Mouse (Mus musculus) mouse embryonic stem cell (cell line): ENCODE results near the gene Tenm3.

ENCODE experiments used
- in situ Hi-C, 2 experiments: fragments of 300-500 bp; cut with MboI; formaldehyde crosslinking; loops; 1 replicate in 1 of 2; 3 replicates in 1 of 2; pipeline ENCODE4 v1.14.3; 2019 to 2020; ENCODE audit warnings: low sequenced_read_pairs in 2 of 2, low pct_unique_long_range_greater_than_20kb in 1 of 2, mixed read lengths in 1 of 2; ENCODE audit not compliant: unreplicated experiment in 1 of 2

Gene Tenm3

DNA sequence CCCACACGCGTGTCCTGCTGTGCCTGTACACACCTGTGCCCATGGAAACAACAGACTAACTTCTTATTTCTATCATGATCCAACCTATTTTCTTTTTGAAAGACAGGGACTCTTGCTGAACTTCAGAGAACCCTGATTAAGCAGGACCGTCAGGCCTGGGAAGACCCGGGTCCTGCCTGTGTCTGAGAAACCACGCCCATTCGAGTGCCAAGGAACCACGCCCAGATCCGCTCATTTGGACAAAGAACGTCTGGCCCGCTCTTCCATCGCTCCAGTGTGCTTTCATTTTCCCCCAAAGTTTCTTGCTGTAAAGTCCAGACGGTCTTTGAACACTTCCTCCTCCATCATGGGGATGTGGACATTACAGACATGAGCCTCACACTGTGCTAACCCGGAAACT lies 26.8 kb downstream of the Tenm3 start:
- in situ Hi-C loops = no loop called here

DNA sequence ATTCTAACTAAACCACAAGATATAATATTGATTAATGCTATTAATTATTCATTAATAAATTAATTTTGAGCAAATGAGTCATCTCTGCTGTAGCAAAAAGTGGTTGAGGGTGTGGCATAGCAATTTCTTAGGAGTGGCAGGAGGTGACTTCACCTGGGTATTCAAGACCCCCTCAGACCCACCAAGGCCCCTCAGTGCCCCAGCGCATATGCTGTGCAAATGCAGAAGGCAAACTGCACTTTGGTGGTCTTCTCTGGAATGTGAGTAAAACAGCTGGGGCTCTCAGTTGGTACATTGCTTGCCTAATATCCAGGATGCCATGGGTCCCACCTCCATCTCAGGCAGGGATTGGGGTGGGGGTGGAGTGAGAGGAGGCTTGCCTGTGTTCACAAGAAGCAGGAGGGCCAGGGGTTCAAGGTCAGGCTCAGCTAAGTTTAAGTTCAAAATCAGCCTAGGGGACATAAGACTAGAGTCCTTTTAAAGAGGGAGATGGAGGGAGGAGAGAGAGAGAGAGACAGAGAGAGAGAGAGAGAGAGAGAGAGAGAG lies 31.5 kb downstream of the Tenm3 start:
- in situ Hi-C loops = no loop called here

DNA sequence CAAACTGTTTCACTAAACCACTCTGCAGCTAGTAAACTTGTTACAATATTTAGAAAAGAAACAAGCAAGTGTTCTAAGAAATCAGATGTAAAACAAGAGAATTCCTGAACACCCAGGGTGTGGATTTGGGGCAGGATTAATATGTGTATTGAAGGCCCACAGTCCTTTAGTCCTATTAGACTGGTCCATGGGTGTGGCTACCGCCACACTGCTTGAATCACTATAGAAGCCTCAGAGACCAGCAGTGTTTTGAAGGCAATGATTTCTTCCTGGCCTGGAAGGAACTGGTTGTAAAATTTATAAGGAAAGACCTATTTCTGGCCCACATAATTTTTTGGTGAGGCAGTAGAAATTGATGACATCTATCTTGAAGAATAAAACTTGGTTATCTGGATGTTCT lies 33.1 kb downstream of the Tenm3 start:
- in situ Hi-C loops = no loop called here

DNA sequence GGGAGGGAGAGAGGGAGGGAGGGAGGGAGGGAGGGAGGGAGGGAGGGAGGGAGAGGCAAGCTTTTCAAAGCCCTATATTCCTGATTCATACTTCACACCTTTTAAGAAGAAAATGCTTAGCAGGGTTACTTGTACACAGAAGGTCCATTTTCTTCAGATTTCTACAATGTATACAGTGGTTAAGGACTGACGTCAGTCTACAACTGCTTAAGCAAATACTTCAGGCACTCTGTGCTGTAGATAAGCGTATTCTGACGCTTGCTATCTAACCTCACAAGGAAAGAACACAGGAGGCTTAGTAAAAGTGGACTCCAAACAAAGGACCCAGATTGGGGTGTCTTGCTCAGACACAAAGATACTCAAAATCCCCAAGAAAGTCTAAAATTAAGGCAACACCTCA lies 34.6 kb downstream of the Tenm3 start:
- in situ Hi-C loops = no loop called here

DNA sequence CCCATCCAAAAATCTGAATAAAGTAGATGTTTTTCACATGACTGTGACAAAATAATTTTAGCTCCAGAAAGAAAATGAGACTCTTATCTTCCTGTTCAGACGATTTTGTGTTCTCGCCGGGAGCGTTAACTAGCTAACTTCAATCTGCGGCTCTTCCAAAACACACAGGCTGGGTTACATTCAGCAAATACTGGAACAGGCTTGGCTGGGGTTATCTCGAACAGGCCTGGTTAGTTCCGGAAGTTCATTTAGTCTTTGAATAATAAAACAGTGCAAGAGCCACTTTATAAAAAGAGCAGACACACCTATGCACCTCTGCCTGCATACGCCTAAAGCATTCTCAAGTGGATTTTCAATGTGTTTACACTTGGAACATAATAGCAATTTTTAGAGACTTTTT lies 40.7 kb downstream of the Tenm3 start:
- in situ Hi-C loops = no loop called here

DNA sequence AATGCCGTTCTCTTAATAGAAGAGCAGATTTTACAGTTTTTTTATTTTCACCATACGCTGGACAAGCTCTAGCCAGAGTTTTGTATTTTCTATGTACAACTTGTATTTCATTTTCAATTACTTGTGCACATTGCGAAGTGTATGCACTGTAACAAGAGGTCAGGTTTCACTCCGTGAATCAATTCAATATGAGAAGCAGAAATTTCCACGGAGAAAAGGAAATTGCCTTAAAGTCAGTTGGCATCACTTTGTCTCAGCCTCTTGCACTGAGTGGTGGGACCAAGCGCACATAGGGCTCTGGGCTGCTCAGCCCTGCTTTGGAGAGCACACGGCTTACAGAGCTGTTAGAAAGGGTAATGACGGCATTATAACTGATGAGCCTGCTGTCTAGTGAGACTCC lies 41.5 kb downstream of the Tenm3 start:
- in situ Hi-C loops = no loop called here

DNA sequence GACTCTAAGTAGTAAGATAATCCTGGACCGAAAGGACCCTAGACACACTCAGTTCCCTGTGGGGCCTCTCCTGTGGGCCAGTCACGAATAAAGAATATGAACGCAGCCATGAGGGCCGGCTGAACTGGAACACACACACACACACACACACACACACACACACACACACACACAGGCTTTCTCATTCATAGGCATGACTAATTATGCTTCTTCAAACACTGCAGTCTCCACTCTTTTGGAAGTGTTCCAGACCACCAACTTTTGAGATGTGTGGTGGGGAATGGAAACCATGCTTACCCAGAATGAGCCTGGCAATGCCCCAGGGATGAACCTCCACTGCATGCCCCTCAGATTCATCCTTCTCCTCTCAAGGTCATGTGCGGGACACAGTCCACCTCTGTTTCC lies 45.8 kb downstream of the Tenm3 start:
- in situ Hi-C loops = no loop called here

DNA sequence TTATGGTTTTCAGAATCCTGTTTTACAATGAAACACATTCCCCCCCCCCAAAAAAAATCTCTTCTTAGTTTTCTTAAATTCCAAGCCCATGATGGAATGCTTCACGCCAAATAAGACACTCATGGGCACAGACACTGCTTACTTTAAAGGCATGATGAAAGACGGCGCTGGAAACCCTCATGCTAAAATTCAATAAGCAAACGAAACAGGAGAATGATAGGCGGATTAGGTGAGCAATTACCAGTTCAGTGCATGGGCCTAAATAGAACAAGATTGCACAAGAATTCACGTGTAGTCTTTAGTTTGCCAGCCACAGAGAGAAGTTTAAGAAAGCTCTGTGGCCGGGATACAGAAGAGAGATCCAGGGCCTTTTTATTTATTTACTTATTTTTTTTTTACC lies 49.5 kb downstream of the Tenm3 start:
- in situ Hi-C loops = no loop called here

DNA sequence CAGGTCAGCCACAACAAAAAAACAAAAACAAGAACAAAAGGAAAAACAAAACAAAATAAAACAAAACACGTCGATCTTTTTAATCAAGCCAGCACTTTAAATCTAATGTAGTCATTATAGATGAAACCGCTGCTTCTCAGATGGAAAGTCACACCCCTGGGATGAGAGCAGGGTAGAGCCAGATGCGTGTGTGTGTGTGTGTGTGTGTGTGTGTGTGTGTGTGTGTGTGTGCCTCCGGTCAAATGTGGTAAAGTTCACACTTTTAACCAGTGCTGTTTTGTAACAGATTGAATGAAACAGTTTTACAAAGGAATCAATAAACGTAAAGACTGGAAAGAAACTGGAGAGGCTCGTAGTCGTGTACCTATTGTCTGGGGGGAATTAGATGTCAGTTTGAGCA lies 50.0 kb downstream of the Tenm3 start:
- in situ Hi-C loops = no loop called here

DNA sequence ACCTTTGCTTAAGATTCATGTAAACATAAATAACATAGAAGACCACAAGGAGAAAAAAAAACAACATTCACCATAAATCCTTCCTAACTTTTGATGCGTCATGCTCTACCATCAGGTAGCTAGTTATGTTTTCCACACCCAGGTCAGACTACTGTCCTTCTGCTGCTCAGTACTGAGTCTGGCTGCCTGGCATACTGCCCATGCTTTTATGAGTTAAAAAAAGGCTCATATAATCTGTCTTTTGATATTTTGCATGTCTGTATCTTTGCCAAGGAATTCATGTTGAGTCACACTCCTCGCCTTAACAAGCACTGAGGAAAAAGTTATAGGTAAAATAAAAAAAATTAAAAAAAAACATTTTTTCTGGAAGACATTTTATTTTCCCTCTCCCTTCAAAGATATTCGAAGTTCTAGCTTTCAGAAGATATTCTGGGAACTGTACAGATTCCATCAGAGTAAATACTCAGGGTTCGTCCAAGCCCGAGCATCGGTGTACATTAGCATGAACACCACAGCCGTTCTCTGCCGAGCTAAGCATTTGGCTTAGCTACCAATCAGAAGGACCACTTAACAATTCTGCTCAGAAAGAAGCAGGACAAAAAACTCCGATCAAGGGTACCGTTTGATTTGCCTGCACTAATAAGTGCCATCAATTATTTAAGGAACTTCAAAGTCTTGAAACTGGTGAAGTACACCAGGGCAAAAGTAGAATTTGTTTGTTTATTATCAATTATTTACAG lies 51.0 kb downstream of the Tenm3 start:
- in situ Hi-C loops = no loop called here

DNA sequence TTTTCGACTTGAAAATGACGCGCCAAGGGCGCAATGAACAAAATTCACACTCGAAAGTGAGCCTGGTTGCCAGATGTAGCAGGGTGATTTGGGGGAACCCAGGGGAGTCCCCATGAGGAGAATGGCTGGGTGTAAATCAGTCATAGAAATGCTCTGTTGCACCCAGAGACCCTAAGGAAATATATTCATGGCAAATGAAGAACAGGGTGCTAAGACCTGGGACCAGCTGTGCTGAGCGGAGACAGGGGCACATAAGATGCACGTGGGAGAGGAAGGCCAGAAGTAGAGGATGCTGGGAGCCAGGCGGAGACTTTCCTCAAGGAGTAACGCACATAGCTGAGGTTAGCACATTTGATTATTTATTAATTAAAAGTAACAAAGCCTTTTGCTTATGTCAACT lies 60.4 kb downstream of the Tenm3 start:
- in situ Hi-C loops = no loop called here

DNA sequence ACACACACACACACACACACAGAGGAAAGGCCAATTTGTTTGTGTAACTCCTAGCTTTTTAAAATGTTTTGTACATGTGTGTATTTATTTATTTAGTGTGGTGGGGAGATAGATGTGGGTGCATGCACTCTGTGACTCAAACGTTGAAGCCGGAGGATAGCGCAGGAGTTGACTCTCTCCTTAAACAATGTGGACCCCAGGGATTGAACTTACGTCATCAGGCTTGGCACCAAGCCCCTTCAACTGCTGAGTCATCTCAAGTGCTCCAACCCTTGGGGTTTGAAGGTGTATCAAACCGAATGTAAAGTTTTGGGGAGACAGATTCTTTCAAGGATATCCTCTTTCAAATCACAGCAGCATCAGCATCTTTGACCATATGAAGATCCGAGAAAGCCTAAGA lies 63.1 kb downstream of the Tenm3 start:
- in situ Hi-C loops = no loop called here

DNA sequence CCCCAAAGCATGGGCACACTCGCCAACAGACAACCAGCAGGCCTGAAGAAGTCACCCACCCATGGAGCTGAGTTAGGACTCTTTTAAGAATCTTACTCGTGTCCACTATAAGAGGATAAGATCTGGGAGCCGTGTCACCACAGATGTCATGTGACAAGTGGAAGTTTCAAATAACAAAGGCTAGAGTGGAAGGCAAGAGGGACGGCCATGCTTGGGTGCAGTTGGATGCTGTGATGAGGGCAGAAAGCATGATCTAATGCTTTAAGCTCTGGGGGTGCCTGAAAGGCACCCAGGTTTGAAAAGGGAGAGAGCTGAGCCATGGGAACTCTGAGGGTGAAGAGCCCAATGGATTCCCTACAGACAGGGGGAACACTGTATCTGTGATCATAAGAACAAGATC lies 64.6 kb downstream of the Tenm3 start:
- in situ Hi-C loops = no loop called here

DNA sequence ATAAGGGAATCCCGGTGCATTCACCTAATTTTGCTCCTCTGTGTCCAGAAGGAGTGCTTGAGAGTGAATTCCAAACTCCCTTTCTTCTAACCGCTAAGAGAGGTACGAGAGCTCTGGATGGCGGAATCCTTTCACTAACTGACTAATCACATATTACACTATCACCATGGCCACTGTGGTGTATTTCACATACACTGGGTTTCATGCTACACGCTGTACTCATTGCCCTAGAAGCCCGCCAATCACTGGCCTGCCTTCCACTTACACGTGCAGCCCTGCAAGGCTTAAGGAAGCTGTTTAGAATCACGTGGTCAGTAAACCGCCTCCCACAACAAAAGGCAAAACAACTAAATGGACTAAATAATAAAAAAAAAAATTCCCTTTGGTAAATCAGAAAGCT lies 67.7 kb downstream of the Tenm3 start:
- in situ Hi-C loops = no loop called here

DNA sequence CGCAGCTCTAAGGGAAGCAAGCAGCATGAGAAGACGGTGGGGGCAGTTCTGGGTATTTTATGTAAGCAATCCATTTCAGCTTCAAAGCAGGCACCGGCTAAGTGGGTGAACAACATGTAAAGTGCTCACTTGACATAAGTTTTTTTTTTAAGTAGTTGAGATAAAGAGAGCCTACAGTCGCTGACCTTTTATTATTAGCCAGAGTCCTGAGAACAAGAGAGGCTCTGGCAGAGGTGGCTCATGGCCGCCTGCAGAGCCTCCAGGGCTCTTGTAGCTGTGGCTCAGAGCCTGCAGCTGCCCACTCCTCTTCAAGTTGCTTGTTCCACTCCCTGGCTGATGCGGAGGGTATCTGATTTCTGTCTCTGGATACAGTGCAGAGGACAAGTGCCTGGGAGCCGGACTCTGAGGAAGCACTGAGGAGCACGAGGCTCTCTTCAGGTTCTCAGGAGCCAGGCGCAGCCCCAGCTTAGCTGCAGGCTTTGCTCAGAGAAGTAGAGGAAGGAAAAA lies 68.2 kb downstream of the Tenm3 start:
- in situ Hi-C loops = no loop called here

DNA sequence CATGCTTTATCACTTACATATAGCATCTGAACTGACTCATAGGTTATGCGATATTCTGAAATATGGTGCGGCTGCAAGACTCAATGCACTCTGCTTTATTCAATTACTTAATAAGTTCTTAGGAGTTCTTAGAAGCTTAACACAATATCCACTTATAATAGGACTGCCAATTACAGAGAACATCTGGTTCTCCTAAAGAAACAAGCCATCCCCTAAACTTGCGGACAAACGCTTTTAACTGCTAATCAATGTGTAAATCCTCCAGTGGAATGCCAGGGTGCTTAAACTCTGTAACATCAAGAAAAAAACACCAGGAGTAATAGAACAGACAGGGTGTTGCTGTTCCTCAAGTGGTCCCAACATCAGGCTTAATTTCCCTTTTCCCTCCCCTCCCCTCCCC lies 68.9 kb downstream of the Tenm3 start:
- in situ Hi-C loops = no loop called here

DNA sequence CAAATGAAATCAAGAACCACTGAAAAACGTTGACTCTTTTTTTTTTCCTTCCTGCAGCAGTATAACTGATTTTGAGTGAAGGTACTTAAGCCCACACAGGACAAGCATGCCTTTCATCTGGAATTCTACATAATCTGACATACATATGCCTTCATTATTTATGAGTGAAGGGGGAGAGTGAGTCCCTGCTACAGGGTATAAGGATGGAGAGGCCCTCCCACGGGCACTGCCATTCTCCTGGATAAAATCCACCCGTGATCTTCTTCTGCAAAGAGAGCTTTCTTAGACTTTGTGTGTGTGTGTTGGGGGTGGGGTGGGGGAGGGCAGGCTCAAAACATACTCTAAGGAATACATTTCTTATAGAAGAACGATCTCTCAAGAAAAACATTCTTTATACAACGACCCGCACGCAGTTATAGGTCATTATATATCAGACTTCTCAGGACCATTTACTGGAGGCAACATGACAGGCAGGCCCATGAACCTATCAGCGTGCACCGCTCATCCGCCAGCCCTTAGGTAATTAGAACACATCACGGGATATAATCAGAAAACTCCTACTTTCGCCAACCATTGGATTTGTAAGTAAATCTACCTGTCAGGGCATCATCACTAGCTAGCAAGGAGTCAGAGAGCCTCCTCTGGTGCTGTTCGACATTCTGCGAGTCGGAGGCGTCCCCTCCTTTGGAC lies 77.1 kb downstream of the Tenm3 start:
- in situ Hi-C loops = no loop called here

DNA sequence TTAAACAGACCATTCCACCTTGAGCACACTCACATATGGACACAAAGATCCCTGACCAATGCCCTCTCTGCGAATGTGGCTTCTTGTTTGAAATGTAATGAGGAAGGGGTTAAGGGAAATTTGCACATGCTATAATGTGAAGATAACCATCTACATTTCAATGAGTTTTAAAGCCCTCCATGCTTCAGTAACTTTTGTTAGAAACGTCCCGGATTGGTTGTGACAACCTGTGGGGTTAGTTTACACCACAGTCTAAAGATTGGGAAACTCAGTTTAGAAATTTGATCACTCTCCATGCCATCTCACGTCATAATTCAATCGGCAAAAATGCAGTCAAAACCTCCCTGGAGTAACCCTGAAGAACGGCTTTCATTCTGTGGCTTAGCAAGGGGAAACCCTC lies 78.5 kb downstream of the Tenm3 start:
- in situ Hi-C loops = no loop called here

DNA sequence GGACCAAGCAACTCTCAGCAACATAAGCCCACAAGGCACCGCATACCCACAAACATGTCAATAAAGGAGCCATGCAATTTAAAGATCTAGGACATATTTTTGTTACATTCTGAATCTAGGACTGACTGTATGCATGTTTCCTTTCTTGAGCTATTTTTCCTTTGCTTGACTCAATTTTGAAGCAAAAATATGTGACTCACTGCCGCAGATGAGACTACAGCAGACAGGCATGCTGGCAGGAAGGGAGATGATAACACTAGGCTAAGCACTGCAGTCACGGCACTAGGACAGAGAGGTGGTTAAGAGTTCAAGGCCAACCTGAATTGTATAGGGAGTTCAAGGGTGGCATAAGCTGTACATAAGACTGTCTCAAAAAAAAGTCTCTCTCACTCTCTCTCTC lies 79.7 kb downstream of the Tenm3 start:
- in situ Hi-C loops = no loop called here

DNA sequence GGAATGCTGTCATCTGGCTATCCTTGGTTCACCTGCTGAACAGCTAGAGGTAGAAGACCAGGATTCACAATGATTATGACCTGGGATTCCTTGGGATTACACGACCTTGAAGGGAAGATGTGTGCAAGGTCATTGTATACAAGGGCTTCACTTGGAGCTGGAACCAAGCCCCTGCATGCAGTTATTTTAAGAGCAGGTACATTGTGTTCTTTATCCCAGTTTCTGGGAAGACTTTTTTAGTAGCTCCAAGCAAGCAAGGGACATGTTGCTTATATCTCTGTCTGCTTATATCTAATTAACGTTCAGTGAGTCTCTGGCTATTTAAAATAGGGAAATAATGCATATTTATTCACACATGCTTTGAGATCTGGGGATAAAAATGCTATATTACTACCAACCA lies 86.9 kb downstream of the Tenm3 start:
- in situ Hi-C loops = no loop called here
